Mouse (Mus musculus) lung, postnatal 0 days (tissue): ENCODE results near the gene Rps2.

Experiments
- CTCF ChIP-seq: IDR thresholded peaks from 2 replicates; pipeline ENCODE4 v1.5.1; 2016; ENCODE audit warnings: antibody characterized with exemption, mild to moderate bottlenecking
- EP300 ChIP-seq: IDR thresholded peaks from 2 replicates; pipeline ENCODE4 v1.6.1; 2016; ENCODE audit warnings: antibody characterized with exemption, mild to moderate bottlenecking, control low read depth

GRCm38 (mm10) chr17:24676877-24677276 lies 41.0 kb upstream of the Rps2 start:
- no peak for TF ChIP-seq CTCF
- no peak for TF ChIP-seq EP300
